Mouse (Mus musculus): ENCODE results near the gene Btnl1.

DNA sequence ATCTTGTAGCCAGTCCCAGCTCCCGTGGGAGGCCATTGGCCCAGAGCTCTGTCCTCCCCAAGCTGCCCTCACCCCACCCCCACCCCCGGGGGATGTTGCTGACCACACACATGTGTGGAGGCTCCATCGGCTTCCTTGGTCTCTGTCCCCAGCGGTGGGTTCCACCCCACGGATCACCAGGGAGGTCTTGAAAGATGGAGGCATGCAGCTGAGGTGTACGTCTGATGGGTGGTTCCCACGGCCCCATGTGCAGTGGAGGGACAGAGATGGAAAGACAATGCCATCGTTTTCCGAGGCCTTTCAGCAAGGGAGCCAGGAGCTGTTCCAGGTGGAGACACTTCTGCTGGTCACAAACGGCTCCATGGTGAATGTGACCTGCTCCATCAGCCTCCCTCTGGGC, 11.9 kb upstream of the Btnl1 start:
- TF ChIP-seq EP300 (IDR thresholded peaks at IDR 0.05) (no peak), CTCF (IDR thresholded peaks at IDR 0.05) (no peak)

Measured in lung, postnatal 0 days (tissue).